Mouse (Mus musculus) v-Abl transformed pro-B cells (cell line): ENCODE results near the gene Slc4a1.

Source experiments
- in situ Hi-C, 2 experiments: fragments of 400-800 bp; cut with MboI; formaldehyde crosslinking; loops; one replicate each; pipeline ENCODE4 v1.15.1; 2025; ENCODE audit not compliant: unreplicated experiment in 2 of 2

Slc4a1 gene

DNA sequence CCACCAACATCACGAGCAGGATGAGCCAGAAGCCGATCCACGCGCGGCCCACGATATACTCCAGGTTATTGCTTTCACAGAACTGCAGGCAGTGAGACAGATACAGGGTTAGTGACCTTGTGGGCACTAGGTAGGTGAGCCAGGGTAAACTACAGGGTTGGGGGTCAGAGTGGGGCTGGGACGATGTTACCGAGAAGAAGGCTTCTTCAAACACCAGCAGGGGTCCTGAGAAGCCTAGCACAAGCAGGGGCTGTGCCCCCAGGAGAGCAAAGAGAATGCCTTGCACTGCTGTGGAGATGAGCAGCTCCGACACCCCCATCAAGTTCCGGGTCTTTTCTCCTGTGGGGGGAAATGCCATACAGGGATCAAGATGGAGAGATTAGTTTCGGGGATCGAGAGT is 9.8 kb downstream of the Slc4a1 start:
- in situ Hi-C loops, result no loop called here

- in situ Hi-C loops, result no loop called here
These were observed 10.5 kb downstream of the Slc4a1 start for GRCm38 (mm10) chr11:102355501-102355900.

- in situ Hi-C loops, result no loop called here
These were observed 13.0 kb downstream of the Slc4a1 start for GRCm38 (mm10) chr11:102353021-102353431.

GRCm38 (mm10) chr11:102352378-102352777 is 13.6 kb downstream of the Slc4a1 start:
- in situ Hi-C loops, result no loop called here

DNA sequence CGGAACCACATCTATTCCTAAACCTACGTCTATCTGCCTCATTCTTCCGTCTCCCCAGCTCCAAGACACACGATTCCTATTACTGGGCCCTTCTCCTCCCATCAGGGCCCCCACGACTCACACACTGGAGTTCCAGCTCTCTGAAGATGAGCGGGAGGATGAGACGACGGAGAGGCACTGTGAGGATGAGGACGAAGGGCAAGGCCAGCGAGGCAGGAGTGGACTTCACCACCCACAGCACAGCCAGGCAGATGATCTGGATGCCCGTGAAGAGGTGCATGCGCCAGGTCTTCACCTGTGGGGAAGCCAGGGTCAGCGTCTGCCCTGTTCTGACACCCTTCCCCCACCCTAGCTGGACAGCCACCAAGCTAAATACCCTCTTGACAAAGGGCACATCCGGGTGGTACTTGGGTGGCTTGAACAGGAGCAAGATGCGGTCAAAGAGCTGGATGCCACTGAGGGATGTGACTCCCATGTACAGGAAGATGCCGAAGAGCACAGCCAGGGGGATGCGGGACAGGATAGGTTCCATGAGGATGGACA is 15.0 kb downstream of the Slc4a1 start:
- in situ Hi-C loops, result no loop called here

- in situ Hi-C loops, result no loop called here
These were observed 15.6 kb downstream of the Slc4a1 start for GRCm38 (mm10) chr11:102350416-102350815.

- in situ Hi-C loops, result no loop called here
These were observed 16.6 kb downstream of the Slc4a1 start for GRCm38 (mm10) chr11:102349189-102349954.

DNA sequence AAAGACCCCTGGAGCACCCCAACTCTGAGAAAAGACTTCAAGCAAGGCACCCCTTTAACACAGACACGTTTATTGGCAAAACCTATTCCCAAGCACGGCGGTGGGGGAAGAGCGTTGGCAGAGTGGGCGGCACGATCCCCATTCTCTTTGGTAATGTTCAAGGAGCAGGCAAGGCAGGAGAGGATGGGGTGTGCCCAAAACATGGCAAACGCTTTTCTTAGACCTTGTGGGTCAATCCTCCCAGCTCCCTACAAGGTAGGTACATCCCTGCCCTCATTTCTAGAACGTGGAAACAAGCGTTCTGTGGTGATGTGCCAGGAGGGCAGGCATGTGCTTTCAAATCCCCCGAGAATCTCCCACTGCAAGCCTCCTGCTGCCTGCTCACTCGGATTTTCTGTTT is 17.2 kb downstream of the Slc4a1 start:
- in situ Hi-C loops, result no loop called here

- in situ Hi-C loops, result no loop called here
These were observed 17.9 kb downstream of the Slc4a1 start for GRCm38 (mm10) chr11:102348101-102348585.

- in situ Hi-C loops, result no loop called here
These were observed 18.3 kb downstream of the Slc4a1 start for GRCm38 (mm10) chr11:102347683-102348082.

- in situ Hi-C loops, result no loop called here
These were observed 19.1 kb downstream of the Slc4a1 start for GRCm38 (mm10) chr11:102346926-102347325.

DNA sequence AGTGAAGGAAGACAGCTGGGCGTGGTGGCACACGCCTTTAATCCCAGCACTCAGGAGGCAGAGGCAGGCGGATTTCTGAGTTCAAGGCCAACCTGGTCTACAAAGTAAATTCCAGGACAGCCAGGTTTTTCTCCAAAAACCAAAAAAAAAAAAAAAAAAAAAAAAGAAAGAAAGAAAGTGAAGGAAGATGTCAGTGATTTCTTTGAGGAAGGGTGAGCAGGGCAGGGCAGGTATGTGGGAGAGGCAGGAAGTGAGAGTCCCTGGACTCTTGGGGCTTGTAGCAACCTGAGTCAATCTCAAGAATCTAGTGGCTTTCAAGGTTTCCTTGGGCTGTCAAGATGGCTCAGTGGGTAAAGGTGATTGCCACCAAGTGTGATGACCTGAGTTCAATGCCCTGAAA is 21.5 kb downstream of the Slc4a1 start:
- in situ Hi-C loops, result no loop called here

- in situ Hi-C loops, result no loop called here
These were observed 23.3 kb downstream of the Slc4a1 start for GRCm38 (mm10) chr11:102342742-102343141.

DNA sequence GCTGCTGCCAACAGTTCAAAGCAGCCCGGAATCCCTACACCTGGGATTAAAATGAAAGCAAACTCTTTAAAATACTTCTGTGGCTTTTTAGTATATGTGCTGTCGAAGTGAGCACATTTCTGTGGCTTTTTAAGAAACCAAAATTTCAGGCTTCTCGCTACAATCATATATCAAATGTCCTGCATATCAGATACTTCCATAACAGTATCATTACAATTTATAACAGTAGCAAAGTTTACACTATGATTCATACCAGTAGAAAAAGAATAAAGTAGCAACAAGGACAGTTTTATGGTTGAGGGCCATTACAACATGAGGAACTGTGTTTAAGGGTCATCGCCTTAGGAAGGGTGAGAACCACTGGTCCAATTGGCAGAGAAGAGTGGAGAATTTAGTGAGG is 24.9 kb downstream of the Slc4a1 start:
- in situ Hi-C loops, result no loop called here

DNA sequence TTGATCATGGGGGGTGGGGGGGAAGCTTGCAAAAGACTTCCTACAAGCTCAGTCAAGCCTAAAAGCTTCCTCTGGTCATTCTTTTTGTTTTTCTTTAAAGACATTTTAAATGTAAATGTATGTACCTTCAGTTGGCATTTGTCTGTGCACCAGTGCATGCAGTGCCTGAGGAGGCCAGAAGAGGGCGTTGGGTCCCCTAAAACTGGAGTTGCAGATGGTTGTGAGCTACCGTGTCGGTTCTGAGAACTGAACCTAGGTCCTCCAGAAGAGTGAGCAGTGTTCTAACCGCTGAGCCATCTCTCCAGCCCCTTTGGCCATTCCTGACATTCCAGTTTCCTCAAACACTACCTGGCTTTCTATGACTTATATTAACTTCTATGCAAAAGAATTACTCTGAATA is 26.4 kb downstream of the Slc4a1 start:
- in situ Hi-C loops, result loop anchor here in 1 of 2 experiments (5.0 kb wide), 1 partner anchor 43 kb away; no protein-coding TSS in a partner anchor

- in situ Hi-C loops, result loop anchor here in 1 of 2 experiments (5.0 kb wide), 1 partner anchor 43 kb away; no protein-coding TSS in a partner anchor
These were observed 26.8 kb downstream of the Slc4a1 start for GRCm38 (mm10) chr11:102339195-102339594.

DNA sequence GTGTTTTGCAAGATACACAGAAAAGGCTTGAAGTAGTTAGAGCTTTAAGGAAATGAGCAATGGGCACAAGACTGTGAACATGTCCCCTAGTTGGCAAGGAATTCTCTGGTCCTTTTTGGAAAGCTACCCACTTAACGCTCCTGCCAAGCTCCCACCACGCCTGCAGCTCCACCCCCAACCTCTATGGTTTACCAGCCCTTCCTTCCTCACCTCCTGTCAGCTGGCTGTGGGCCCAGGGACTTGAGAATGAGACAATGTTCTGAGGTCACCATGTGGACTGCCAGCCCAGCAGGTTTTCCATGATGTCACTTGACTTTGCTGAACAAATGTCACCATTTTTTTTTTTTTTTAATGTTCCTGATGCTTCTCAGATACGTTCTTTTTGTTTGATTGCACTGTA is 27.4 kb downstream of the Slc4a1 start:
- in situ Hi-C loops, result loop anchor here in 1 of 2 experiments (5.0 kb wide), 1 partner anchor 44 kb away; no protein-coding TSS in a partner anchor

- in situ Hi-C loops, result loop anchor here in 1 of 2 experiments (5.0 kb wide), 1 partner anchor 44 kb away; no protein-coding TSS in a partner anchor
These were observed 28.1 kb downstream of the Slc4a1 start for GRCm38 (mm10) chr11:102337921-102338320.

DNA sequence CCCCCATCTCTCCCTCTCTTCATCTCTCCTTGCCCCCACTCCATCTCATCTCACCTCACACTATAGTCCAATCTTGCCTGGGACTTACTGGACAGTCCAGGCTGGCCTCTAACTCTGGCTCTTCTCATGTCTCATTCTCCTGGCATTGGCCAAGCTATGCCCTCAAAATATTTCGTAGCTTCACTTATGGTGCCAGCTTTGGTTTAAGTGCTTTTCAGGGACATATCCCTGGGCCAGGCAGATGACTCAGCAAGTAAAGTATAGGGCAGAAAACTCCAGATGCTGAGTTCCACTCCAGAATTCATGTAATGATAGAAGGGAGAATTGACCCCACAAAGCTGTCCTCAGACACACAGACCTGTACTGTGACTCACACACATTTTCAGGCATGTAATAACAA is 29.8 kb downstream of the Slc4a1 start:
- in situ Hi-C loops, result loop anchor here in 1 of 2 experiments (5.0 kb wide), 1 partner anchor 46 kb away; no protein-coding TSS in a partner anchor

- in situ Hi-C loops, result loop anchor here in 1 of 2 experiments (5.0 kb wide), 1 partner anchor 47 kb away; no protein-coding TSS in a partner anchor
These were observed 30.9 kb downstream of the Slc4a1 start for GRCm38 (mm10) chr11:102334973-102335700.

DNA sequence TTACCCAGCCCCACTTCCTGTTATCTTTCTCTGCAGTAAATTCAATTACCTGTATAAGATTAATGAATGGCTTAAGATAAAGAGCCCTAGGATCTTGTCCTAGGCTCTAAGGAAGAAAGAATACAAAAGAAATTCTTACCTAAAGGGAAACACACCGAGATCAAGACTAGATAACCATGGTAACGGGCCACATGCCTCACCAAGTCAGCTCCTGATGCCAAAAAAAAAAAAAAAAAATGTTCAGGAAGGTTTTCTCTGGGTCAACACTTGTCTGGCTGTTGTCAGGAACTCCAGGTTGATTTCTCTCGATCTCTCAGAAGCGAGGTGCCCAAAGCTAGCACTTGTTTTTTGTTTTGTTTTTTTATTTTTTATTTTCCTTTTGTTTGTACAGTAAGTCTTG is 32.0 kb downstream of the Slc4a1 start:
- in situ Hi-C loops, result no loop called here
